Mouse (Mus musculus) right cerebral cortex, postnatal 4 days (tissue): Measurements from ENCODE around the gene Pou2f2.
A peak's percentile ranks its signal among the peaks of the same experiment; 100 is the strongest.

Experiments used
- DNase-seq: peaks from one replicate; pipeline ENCODE4 v3.0.0-alpha.2; 2022

Gene Pou2f2

DNA sequence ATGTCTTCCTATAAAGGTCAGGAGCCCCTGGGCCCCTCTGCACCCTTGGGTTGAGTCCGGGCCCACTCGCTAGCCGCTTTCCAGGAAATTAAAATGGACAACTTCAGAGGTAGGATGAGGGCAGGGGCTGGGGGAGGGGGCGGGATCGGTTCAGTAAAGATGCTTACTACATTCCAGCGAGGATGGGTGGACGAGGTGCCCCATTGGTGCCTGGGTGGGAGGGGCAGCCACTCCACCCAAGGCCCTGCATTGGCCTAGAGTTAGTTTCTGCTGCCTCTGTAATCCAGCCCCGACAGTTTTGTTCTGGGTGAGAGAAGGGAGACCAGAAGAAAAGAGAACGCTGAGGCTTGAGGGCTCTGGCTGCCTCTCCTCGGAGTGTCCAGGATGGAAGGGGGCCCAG, 89.7 kb downstream of the Pou2f2 start:
- DNase-seq = no peak

DNA sequence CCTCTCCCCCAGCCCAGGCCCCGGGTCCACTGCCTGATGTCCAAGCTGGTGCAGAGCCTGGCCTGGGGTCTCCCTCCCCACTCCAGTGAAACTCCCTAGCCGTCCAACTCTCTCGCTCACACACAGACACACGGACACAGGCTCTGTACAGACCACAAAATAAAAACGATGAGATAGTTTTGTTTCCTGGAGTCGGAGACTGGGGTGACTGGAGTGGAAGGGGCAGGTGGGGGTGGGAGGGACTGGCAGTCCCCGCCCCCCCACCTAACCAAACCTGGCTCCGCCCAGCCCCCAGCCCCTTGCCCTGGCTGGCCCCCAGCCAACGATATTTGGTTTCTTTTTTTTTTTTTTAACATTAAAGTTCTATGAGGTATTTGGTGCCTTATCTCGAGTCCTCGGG, 90.6 kb downstream of the Pou2f2 start:
- no peak for DNase-seq

DNA sequence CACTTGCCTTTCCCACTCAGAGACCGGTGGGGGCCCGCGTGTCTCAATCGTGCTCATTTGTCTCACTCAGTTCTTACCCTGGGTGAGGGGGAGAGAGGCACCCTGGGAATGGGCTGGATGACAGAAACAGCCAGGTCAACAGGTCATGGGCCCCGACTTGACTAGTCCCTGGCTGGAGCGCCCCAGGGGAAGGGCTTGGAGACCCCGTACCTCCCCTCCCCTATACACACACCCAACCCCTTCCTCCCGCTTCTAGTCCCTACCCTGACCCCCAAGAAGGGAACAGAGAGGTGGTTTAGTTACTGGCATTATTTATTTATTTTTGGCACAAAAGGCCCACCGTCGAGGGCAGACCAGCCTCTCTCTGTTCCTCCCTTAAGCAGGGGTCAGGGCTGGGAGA, 91.0 kb downstream of the Pou2f2 start:
- DNase-seq = no peak

DNA sequence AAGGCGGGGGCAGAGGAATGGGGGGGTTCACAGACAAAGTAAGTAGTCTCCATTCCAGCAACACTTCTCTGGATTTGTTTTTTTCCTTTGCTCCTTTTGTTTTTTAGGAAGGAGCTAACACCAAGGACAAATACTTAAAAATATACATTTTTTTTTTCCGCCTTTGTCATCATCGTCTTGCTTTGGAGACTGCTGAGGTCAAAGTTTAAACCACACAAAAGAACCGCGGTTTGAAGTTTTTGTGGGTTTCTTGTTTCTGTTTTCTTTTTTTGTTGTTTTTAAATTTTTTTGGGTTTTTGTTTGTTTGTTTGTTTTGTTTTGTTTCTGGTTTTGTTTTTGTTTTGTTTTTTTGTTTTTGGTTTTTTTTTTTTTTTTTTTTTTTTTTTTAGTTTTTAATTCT, 91.6 kb downstream of the Pou2f2 start:
- no peak for DNase-seq

DNA sequence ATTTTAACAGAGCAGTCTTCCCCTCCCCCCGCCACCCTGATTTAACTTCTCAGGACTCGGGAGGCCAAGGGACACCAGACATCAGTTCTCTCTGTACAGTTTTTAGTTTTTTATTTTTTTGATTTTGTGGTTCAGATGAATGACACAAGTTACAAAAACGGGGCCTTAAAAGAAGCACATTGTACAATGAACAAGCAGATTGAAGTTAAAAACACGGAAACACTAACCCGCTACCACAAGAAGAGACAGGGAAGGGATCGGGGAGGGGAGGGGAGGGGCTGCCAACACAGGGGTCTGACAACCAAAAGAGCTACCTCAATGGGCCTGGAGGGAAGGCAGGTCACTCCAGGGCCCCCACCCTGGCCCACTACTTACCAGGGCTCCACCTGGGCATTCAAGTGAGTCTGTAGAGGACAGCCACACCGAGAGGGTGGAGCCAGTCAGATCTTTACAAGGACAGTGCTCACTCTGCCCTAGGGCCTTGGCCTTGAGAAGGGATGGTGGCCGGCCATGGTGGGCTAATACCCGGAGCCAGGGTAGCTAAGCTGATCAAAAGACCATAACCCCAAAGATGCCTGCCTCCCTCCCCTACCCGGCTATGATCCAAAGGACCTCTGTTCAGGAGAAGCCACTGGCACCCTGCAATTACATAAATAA, 92.1 kb downstream of the Pou2f2 start:
- DNase-seq = no peak

DNA sequence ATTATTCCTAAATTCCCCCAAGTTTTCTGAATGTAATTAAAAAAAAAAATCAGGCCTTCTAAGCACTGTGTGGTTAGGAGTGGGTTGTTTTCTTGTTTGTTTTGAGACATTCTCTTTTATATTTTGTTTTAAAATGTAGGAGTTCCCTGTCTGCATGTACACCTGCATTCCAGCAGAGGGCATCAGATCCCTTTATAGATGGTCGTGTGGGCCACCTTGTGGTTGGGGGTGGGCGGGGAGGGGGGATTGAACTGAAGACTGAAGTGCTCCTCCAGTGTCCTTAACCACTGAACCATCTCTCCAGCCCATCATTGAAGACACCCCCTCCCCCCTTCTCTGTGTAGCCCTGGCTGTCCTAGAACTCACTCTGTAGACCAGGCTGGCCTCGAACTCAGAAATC, 92.9 kb downstream of the Pou2f2 start:
- no peak for DNase-seq

DNA sequence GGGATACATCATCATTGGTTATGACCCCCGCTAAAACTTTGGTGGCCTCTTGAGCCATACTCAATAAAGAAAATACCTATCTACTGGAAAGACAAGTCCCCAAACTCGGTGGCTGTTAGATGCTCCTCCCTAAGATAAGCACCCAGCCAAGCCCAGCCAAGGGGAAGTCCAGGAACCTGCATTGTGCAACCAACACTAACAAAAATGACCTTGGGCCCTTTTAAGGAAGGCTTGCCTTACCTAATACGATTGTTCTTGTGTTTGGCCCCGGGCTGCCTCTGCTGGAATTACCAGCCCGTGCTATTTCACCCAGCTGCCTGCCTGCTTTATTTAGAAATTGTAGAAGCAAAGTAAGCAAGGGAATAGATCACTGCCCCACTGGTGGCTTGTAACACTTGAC, 94.9 kb downstream of the Pou2f2 start:
- no peak for DNase-seq

DNA sequence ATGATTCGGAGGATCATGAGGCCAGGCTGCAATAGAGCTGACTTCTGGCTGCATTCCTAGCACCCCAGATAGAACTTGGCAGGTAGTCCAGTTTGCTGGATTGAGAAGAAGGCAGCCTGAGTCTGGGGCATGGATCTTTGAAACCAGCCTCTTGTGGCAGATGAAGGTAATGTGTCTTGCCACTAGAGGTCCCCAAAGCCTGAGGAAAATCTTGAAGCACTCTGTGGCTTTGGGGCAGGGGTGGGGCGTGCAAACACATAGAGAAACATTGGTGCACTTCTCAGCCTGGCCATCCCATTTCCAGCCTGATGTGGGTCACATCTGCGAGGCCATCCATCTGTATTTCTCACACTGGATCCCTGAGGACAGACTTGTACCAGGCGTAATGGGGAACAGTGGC, 97.0 kb downstream of the Pou2f2 start:
- no peak for DNase-seq

DNA sequence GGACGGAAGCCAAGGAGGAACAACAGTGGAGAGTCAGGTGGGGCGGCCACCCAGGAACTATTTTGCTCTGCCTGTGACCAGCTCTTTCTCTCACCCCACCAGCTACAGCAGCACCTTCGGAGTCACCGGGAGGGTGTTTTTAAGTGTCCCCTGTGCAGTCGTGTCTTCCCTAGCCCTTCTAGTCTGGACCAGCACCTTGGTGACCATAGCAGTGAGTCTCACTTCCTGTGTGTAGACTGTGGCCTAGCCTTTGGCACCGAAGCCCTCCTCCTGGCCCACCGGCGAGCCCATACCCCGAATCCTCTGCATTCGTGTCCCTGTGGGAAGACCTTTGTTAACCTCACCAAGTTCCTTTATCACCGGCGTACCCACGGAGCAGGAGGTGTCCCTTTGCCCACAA, 99.1 kb downstream of the Pou2f2 start:
- no peak for DNase-seq

DNA sequence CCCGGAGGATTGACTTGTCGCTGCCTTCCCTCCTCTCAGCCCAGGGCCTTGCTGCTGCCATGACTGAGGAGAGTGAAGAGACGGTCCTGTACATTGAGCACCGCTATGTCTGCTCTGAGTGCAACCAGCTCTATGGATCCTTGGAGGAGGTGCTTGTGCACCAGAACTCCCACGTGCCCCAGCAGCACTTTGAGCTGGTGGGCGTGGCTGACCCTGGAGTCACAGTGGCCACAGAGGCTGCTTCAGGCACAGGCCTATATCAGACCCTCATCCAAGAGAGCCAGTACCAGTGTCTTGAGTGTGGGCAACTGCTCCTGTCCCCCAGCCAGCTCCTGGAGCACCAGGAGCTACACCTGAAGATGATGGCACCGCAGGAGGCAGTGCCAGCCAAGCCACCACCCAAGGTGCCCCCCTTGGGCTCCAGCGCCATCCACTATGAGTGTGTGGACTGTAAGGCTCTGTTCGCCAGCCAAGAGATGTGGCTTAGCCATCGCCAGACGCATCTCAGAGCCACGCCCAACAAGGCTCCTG, 100.0 kb downstream of the Pou2f2 start:
- DNase-seq = no peak

DNA sequence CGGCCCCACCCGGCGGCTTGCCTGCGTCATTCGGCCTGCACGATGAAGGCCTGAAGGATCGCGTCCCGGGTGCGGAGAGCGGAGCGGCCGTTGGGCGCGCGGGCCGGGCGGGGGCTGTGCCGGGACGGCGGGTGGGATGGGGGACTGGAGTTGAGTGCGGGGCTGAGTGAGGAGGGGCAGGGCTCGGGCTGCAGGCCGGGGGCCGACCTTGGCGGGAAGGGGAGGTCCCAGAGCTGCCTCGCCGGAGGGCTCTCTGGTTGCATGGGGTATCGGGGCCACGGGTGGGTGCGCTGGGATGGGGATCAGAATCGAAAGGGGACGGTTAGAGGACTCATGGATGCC, 102.1 kb downstream of the Pou2f2 start:
- no peak for DNase-seq

DNA sequence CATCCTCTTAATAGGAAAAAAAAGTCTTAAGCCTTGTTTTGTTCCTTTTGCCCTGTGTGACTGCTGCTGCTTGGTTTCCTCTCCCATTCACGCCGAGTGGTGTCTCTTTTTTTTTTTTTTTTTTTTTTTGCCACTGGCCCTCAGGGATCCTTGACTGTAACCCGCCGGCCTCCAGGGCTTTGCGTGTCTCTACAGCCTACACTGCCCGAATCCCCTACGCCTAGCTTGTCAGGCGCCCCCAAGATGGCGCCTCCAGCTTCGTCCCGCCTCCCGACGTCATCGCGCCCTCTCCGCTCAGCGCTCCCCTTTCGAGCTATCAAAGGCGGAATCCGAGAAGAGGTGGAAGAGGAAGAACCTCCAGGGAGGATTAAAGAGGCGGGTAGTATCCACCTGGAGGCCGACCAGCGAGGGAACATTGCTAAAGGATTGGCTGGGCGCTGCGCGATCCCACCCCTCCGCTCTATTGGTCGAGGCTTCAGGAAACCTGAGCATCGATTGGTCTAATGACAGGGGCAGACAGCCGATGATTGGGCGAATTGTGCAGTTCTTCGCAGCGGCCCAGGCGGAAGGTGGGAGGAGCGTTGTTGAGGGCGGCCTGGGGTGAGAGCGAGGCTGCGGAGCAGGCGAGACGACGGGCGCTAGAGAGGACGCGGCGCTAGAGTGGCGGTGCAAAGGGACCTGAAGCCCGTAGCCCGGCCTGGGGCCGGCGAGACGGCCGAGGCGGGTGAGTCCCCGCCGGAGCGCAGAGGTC, 102.7 kb downstream of the Pou2f2 start:
- peak; percentile 91 for DNase-seq

DNA sequence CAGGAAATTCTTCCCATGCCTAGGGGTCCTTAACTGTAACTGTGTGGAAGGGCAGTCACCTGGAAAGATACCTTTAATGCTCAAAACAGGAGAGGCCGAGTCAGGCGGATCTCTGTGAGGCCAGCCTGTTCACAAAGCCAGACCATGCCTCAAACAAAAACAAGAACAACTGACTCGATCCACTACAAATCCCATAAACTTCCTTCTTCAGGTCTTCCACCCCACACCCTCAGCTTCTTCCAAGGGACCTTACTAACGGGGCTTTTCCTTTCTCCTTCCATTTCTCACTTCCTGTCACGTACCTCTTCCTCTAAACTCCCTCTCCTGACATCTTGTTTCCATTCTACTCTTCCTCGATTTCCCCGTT, 103.2 kb downstream of the Pou2f2 start:
- no peak for DNase-seq

DNA sequence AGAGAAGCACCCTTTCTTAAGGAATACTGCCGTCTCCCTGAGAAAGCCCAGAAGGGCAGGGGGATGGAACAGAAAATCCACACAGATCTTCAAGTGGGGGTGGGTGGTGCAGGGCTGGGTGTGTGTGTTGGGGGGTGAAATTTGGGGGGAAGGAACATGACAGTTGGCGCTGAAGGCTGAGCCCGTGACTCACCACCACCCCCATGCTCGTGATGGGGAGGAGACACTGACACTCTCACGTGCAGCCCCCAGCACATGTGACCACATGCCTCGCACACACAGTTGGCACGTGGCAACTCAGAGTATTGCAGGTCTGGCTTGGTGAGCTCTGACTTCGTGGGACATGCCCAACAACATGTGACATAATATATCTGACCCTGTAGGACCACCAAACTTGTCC, 105.6 kb downstream of the Pou2f2 start:
- no peak for DNase-seq

DNA sequence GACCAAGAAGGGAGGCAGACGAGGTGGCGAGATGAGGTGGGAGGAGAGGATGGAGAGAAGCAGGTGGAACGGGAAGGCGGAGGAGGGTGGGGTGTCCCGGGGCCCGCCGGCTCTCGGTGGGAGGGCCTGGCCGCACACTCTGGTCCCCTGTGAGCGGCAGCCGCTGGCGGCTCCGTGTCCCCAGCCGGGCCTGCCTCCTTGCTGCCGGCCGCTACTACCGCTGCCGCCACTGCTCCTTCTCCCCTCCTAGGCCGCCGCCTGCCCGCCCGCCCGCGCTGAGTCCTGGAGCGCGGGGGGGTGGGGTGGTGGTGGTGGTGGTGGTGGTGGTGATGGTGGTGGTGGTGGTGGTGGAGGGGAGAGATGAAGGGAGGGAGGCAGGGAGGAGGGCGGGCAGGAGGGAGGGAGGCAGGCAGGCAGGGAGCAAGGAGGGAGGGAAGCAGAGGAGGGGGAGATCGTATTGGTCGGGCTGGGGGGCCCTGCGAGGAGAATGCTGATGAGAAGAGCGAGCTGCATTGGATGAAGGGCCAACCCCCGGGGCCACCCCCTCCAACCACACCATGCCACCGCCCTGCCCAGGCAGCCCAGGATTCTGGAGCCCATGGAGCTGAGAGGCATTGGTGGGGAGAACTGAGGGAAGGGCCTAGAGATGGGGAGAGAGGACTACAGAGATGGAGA, 106.7 kb downstream of the Pou2f2 start:
- peak; percentile 74 for DNase-seq

DNA sequence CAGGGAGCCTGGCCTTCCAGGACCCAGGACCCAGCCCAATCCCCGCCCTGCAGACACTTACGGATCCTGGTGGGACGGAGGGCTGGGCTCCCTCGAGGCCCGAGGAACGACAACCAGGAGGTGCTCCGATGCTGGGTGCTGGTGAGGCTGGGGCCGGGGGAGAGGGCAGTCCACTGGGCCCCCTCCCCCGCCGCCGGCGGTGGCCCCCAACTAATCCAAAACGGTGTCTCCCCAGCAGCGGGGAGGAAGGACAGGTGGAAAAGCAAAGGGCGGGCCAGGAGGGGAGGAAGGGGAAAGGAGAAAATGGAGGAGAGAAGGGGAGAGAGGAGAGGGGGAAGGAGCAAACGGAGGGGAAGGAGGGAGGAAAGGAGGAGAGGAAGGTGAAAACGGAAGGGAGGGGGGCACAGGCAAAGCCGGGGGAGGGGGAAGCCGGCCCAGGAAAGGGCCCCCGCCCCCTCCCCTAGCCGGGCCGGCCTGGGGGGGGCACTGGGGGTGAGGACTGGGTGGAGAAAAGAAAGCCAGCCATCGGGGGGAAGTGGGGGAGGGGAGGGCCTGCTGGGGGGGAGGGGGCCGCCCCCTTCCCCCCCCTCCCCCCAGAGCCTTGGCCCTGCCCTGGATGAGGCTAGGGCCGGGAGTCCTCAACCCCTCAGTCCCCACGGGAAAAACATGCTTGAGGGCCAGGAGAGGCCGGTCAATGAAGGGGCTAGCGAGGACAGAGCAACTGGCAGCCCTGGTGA, 107.4 kb downstream of the Pou2f2 start, which contains the start of the genes Grik5 and Zfp574:
TSS of gene Grik5 (minus strand) at position 368 of the 737 bp plus-strand sequence.
TSS of gene Zfp574 (plus strand) at position 589 of the 737 bp plus-strand sequence.
- DNase-seq = no peak

DNA sequence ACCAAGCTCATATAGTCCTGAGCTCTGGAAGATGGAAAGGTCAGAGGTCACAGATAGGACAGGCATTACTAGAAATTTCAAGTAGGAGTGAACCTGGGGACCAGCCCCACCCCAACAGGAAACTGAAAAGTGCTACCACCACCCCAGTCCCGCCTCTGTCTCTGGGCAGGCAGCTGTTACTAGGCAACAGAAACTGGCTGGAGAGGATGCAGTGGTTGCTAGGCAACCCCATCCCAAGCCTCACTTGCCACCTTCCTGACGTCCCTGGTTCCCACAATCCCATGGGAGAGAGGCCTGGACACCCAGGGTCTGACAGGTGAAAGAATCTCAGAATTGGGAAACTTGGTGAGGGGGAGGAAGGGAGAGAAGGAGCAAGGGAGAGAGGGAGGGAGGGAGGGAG, 110.8 kb downstream of the Pou2f2 start:
- DNase-seq = no peak

DNA sequence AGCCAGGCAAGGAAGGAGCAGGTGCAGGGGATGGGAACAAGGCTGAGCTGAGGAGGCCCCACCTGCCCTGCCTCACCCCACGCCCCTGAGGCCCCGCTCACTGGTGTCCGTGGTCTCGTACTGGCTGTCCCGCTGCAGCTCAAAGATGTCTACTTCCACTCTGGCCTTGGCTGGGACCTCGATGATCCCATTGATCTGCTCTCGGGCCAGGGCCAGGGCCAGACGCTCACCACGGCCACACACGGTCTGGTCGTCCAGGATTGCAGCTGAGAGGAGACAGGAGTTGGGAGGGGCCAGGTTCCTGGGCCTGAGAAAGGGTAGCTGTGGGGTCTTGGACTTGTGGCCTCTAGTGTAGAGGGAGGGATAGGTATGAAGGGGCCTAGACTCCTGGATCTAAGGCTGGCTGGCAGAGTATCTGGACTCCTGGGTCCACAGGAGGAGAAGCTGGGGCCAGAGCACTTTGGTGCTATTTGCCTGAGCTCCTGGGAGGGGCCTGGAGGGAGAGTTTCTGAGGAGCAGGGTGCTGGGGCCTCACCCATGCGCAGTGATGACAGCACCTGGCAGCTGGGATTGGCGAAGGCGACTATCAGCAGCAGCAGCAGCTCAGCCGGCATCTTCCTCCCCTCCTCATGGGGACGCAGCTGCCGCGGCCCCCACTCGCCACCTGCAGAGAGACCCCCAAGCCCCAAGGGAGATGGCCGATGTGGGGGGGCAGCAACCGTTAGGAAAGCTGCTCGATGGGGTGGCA, 111.4 kb downstream of the Pou2f2 start:
- DNase-seq = no peak

DNA sequence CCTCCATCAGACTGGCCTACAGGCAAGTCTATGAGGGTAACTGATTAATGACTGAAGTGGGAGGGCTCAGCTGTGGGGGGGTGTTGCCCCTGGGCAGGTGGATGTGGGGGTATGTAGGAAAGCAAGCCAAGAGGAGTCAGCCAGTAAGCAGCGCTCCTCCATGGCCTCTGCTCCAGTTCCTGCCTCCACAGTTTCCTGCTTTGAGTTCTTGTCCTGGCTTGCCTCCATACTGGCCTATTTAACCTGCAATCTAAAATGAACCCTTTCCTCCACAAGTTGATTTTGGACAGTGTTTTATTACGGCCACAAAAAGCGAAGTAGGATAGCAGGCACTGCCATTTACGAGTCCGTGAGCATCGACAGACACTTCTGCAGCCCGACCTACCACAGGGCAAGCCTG, 112.2 kb downstream of the Pou2f2 start:
- no peak for DNase-seq

DNA sequence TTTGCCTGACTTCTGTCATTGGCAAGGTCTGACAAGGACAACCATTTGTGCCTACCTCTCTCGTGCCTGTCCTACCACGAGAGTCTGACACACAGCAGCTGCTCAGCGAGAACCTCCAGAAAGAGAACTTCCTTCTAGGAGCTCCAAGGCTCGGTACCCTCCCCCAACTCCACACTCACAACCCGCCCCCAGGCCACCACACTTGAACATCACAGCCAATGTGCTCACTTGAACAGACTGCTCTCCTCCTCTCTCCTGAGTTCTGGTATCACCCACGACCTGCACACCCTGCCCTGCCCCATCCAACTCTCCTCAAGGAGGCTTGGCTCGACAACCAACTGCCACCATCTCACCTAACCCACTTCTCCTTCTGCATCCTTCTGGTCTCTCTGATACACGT, 115.6 kb downstream of the Pou2f2 start:
- DNase-seq = no peak

DNA sequence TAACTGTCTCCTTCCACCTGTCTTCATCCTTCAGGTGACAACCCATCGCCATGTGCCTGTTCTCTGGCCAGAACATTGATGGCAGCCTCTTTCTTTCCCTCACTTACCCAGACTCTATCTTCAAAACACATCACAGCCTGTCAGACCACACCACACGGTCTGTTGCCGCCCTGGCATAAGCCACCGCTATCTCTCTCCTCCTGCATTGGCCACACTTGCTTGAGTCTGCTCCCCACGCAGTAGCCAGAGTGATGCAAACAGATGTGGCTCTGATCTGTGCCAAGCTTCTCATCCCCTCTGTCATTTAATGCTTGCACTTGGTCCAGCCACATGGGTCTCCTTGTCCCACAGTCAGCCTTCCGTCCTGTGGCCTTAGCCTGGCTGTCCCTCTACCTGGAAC, 116.2 kb downstream of the Pou2f2 start:
- no peak for DNase-seq

DNA sequence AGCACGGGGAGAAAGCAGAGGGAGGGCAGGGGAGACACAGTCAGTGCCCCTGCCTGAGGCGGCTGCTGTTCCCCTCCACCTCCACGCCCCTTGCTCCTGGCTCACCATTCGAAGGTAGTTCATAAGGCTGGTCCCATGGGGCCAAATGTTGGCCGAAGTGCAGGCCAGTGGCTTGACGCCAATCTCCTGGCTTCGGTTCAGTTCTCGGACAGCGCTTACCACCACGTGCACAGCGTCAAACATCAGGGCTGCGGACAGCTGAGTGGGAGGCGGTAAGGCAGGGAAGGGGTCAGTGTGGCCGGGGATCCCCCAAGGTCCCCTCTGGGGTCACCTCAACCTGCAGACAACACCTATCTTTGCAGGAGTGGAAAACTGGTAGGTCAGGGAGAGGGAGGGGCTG, 120.7 kb downstream of the Pou2f2 start:
- DNase-seq = no peak

DNA sequence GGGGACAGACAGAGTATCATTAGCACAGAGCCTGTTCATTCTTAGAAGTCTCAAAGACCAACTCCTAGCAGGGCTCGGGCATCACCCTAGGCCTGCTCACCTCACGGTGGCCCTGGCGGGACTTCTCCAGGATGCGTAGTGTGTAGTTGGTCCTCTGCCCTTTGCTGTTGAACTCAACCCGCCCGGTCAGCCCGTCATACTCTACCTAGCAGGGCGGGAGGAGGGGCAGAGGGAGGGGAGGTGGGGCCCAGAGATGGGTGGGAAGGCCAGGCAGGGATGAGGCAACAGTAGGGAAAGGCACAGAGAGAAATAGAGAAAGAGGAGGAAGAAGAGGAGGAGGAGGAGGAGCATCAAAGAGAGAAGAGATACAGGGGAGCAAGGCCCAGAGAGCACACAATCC, 121.1 kb downstream of the Pou2f2 start:
- no peak for DNase-seq
